Mouse (Mus musculus): ENCODE data around the gene Psat1.
A peak's percentile ranks its signal among the peaks of the same experiment; 100 is the strongest.

The Psat1 gene

GRCm38 (mm10) chr19:15947237-15947636 is at the start of gene Psat1:
Gene Psat1 (minus strand): TSS chr19:15947337.
- no peak for DNase-seq (ENCODE audit: low read depth, low spot score)

- DNase-seq (ENCODE audit: low read depth, low spot score) = no peak
These were observed 43.0 kb upstream of the Psat1 start for GRCm38 (mm10) chr19:15990102-15990501.

GRCm38 (mm10) chr19:15985172-15985713 is 38.1 kb upstream of the Psat1 start:
- no peak for DNase-seq (ENCODE audit: low read depth, low spot score)

GRCm38 (mm10) chr19:15984449-15985171 is 37.5 kb upstream of the Psat1 start, which contains the start of gene Cep78:
Gene Cep78 (minus strand): TSS chr19:15984989.
- DNase-seq (ENCODE audit: low read depth, low spot score) = peak; percentile 84

GRCm38 (mm10) chr19:15983739-15984344 is 36.7 kb upstream of the Psat1 start:
- DNase-seq (ENCODE audit: low read depth, low spot score) = no peak

- no peak for DNase-seq (ENCODE audit: low read depth, low spot score)
These were observed 36.0 kb upstream of the Psat1 start for GRCm38 (mm10) chr19:15982926-15983738.

GRCm38 (mm10) chr19:15981861-15982260 is 34.7 kb upstream of the Psat1 start:
- DNase-seq (ENCODE audit: low read depth, low spot score) = peak; percentile 31

GRCm38 (mm10) chr19:15973365-15973764 is 26.2 kb upstream of the Psat1 start:
- no peak for DNase-seq (ENCODE audit: low read depth, low spot score)

GRCm38 (mm10) chr19:15965082-15965481 is 17.9 kb upstream of the Psat1 start:
- DNase-seq (ENCODE audit: low read depth, low spot score) = no peak

GRCm38 (mm10) chr19:15964533-15964932 is 17.4 kb upstream of the Psat1 start:
- no peak for DNase-seq (ENCODE audit: low read depth, low spot score)

- DNase-seq (ENCODE audit: low read depth, low spot score) = no peak
These were observed 16.0 kb upstream of the Psat1 start for GRCm38 (mm10) chr19:15963011-15963695.

- no peak for DNase-seq (ENCODE audit: low read depth, low spot score)
These were observed 15.2 kb upstream of the Psat1 start for GRCm38 (mm10) chr19:15962313-15962712.

- DNase-seq (ENCODE audit: low read depth, low spot score) = no peak
These were observed 3.1 kb upstream of the Psat1 start for GRCm38 (mm10) chr19:15950225-15950624.

- no peak for DNase-seq (ENCODE audit: low read depth, low spot score)
These were observed 1.7 kb upstream of the Psat1 start for GRCm38 (mm10) chr19:15948867-15949266.

GRCm38 (mm10) chr19:15948426-15948825 is 1.3 kb upstream of the Psat1 start:
- DNase-seq (ENCODE audit: low read depth, low spot score) = no peak

- DNase-seq (ENCODE audit: low read depth, low spot score) = no peak
These were observed 474 bp downstream of the Psat1 start for GRCm38 (mm10) chr19:15946663-15947062.

GRCm38 (mm10) chr19:15943117-15943423 is 4.1 kb downstream of the Psat1 start:
- no peak for DNase-seq (ENCODE audit: low read depth, low spot score)

- no peak for DNase-seq (ENCODE audit: low read depth, low spot score)
These were observed 4.6 kb downstream of the Psat1 start for GRCm38 (mm10) chr19:15942421-15943116.

- DNase-seq (ENCODE audit: low read depth, low spot score) = no peak
These were observed 5.7 kb downstream of the Psat1 start for GRCm38 (mm10) chr19:15941399-15941798.

- no peak for DNase-seq (ENCODE audit: low read depth, low spot score)
These were observed 21.5 kb downstream of the Psat1 start for GRCm38 (mm10) chr19:15925719-15926045.

All from c-Kit-negative CD71-positive TER-119-positive erythroid progenitor cells, embryonic 14.5 days (primary cell).